10 mouse cellular contexts compared by ENCODE assay signal in genomic region chr8:107164251-107164773, GRCm38 (mm10). TPM values are rescaled to one million over a fixed set of nuclear protein-coding genes. Genes with fewer than 3 reads are reported as not detected.
DNase-seq lines count a peak whose midpoint lies in the region; ATAC-seq and TF ChIP-seq lines count a peak whose summit lies in the region.
"Had no signal": no experiment of that assay in that cellular context is flagged by ENCODE, and none has a peak within 500 bp of the region (broad histone marks: within the 10 kb centered on the region; RNA-seq: fewer than 3 reads in every experiment).

No protein-coding gene starts in this region.

- no peaks in the 10 kb centered on the region for H3K9me3 ChIP-seq in kidney, embryonic 14.5 days (ENCODE audit: control insufficient read depth, low read length)
- H3K9me3 ChIP-seq: limb, embryonic 15.5 days; midbrain, embryonic 15.5 days had no signal

- 86% methylated on average over 7 of the region's 7 CpGs for WGBS in kidney, embryonic 14.5 days
- 55% methylated on average over 7 of the region's 7 CpGs for WGBS in bone marrow, adult 2 months

- H3K4me2 ChIP-seq in kidney, embryonic 14.5 days (replicated peaks; ENCODE audit: low read depth, low read length), result no peak overlapping the region
- H3K4me2 ChIP-seq: limb, embryonic 15.5 days; midbrain, embryonic 15.5 days had no signal

- no peak for ATAC-seq in kidney, embryonic 14.5 days (ENCODE audit: low FRiP score, low TSS enrichment)
- ATAC-seq: midbrain, embryonic 15.5 days had no signal

- no peaks in the 10 kb centered on the region for H3K4me1 ChIP-seq in kidney, embryonic 14.5 days (ENCODE audit: control insufficient read depth, insufficient read depth, low read length)
- H3K4me1 ChIP-seq in bone marrow, adult 2 months (ENCODE audit: control insufficient read depth, insufficient read depth, low read length), result peaks cover 3% of the 10 kb centered on the region
- H3K4me1 ChIP-seq: limb, embryonic 15.5 days; midbrain, embryonic 15.5 days had no signal

- H3K27me3 ChIP-seq in kidney, embryonic 14.5 days (ENCODE audit: control insufficient read depth, insufficient read depth, low read length), result no peaks in the 10 kb centered on the region
- H3K27me3 ChIP-seq: limb, embryonic 15.5 days; midbrain, embryonic 15.5 days had no signal

- no peak overlapping the region for H3K9ac ChIP-seq in kidney, embryonic 14.5 days (ENCODE audit: low read depth, low read length)
- H3K9ac ChIP-seq: limb, embryonic 15.5 days; midbrain, embryonic 15.5 days had no signal

- peak; percentile 37 for DNase-seq in kidney, adult 11 months
- peak; percentile 35 to 61 for DNase-seq in kidney, postnatal 25 days
- DNase-seq in thymus, adult 18-20 months, result peak; percentile 31 to 48
- DNase-seq in frontal cortex, postnatal 10 days (ENCODE audit: low spot score in 2 of 2), result no peak
- DNase-seq in cerebellum, adult 8-10 months, result no peak
- DNase-seq in layer of hippocampus, postnatal 10 days (ENCODE audit: low spot score in 2 of 2), result no peak

- H3K4me3 ChIP-seq in kidney, embryonic 14.5 days (ENCODE audit: low read length), result no peak overlapping the region
- H3K4me3 ChIP-seq in bone marrow, adult 2 months (replicated peaks; ENCODE audit: control insufficient read depth, low read depth, low read length), result no peak overlapping the region
- H3K4me3 ChIP-seq: limb, embryonic 15.5 days; midbrain, embryonic 15.5 days had no signal

- no peak overlapping the region for H3K27ac ChIP-seq in kidney, embryonic 14.5 days (ENCODE audit: low read depth, low read length)
- H3K27ac ChIP-seq in bone marrow, adult 2 months (ENCODE audit: control insufficient read depth, insufficient read depth, low read depth, low read length, poor library complexity), result peak overlapping the region; percentile 85
- H3K27ac ChIP-seq: limb, embryonic 15.5 days; midbrain, embryonic 15.5 days had no signal

- no peak for TF ChIP-seq POLR2A in bone marrow, adult 2 months (IDR thresholded peaks at IDR 0.05; ENCODE audit: borderline replicate concordance, control insufficient read depth, low read depth, low read length)

- H3K36me3 ChIP-seq in kidney, embryonic 14.5 days (ENCODE audit: control insufficient read depth, insufficient read depth, low read length), result peaks cover 27% of the 10 kb centered on the region

- TF ChIP-seq CTCF in bone marrow, adult 2 months (IDR thresholded peaks at IDR 0.05; ENCODE audit: control insufficient read depth, insufficient read depth, low read length), result no peak

RNA-seq across cellular contexts. Expression of gene Cyb5b, which starts 13.9 kb away (rescaled TPM):
- polyA plus RNA-seq in kidney, embryonic 14.5 days (2014; fragmentation: Nextera tagmentation; extraction: Ambion mirVana), result 67.0 and 152 TPM in 2 replicates
- polyA plus RNA-seq in bone marrow, adult 2 months (2011; ENCODE audit: insufficient read depth, insufficient read length, low replicate concordance, missing spikeins), result 12.1 and 19.4 TPM in 2 replicates
- 100 to 1,000 TPM in 1 of 2 experiments, 10 to 100 TPM in 1; 97.0 to 102 TPM for total RNA-seq in layer of hippocampus, postnatal 10 days (2021)

Comparison
In these comparisons a context has a peak if more than half of its experiments do, and no peak if none do; other contexts are left out.
1. DNase-seq: peak in kidney, adult 11 months (single experiment), kidney, postnatal 25 days (2 of 2) and thymus, adult 18-20 months (2 of 2); none in frontal cortex, postnatal 10 days (0 of 2), cerebellum, adult 8-10 months (single experiment) and layer of hippocampus, postnatal 10 days (0 of 2).